Mouse (Mus musculus) thymus, postnatal 25 days (tissue): ENCODE data around the gene Vmn2r20.
"Not testable (repeated sequence)": the region's sequence is repeated elsewhere in the genome, so short reads cannot be mapped to it uniquely, and the experiment has no call there.

ENCODE experiments used
- DNase-seq: peaks from one replicate; pipeline ENCODE4 v3.0.0; 2022

The Vmn2r20 gene

GRCm38 (mm10) chr6:123418016-123418415 is at the start of gene Vmn2r20:
Vmn2r20 (minus strand) TSS chr6:123418116.
- DNase-seq, result not testable (repeated sequence)

GRCm38 (mm10) chr6:123424413-123424812 is 6.5 kb upstream of the Vmn2r20 start:
- DNase-seq, result not testable (repeated sequence)

GRCm38 (mm10) chr6:123406918-123407665 is 10.8 kb downstream of the Vmn2r20 start:
- not testable (repeated sequence) for DNase-seq

GRCm38 (mm10) chr6:123388824-123389223 is 29.1 kb downstream of the Vmn2r20 start:
- not testable (repeated sequence) for DNase-seq

- DNase-seq, result no peak
These were observed 71.8 kb downstream of the Vmn2r20 start for GRCm38 (mm10) chr6:123346141-123346540.

GRCm38 (mm10) chr6:123340093-123340492 is 77.8 kb downstream of the Vmn2r20 start:
- no peak for DNase-seq

GRCm38 (mm10) chr6:123332503-123332902 is 85.4 kb downstream of the Vmn2r20 start:
- DNase-seq, result no peak
